Mouse (Mus musculus): ENCODE data around the gene Pxylp1. TPM values are rescaled to one million over a fixed set of nuclear protein-coding genes. Genes with fewer than 3 reads are reported as not detected.
"Not testable (repeated sequence)": the region's sequence is repeated elsewhere in the genome, so short reads cannot be mapped to it uniquely, and the experiment has no call there.

The Pxylp1 gene
- 6.2 and 7.8 TPM in 2 replicates for total RNA-seq (2012; rRNA removed)
- total RNA-seq (2014; rRNA removed), result 8.3 TPM in 2 replicates
- 10.1 and 12.0 TPM in 2 replicates for polyA plus RNA-seq (2012; ENCODE audit: insufficient read length, low read depth)

- no peak within 1 kb of the TSS for H3K4me2 ChIP-seq (ENCODE audit: insufficient read depth, low read depth, poor library complexity, severe bottlenecking)
- dilution Hi-C loops (cut with MboI; ENCODE audit: extremely low pct_ligation_motif_present, extremely low pct_unique_long_range_greater_than_20kb, low sequenced_read_pairs) (no loop called here), in situ Hi-C loops (cut with MboI; ENCODE audit: low pct_ligation_motif_present, low pct_unique_long_range_greater_than_20kb, low sequenced_read_pairs) (no loop called here)
- TF ChIP-seq CTCF (conservative IDR thresholded peaks at IDR 0.05 in 1 of 2, IDR thresholded peaks at IDR 0.05 in 1 of 2; ENCODE audit: low read depth in 2 of 2, low read length in 2 of 2) (no peak), TCF12 (IDR thresholded peaks at IDR 0.05; ENCODE audit: low read depth, low read length) (no peak), MAZ (IDR thresholded peaks at IDR 0.05; ENCODE audit: low read depth, low read length) (no peak), GABPA (IDR thresholded peaks at IDR 0.05; ENCODE audit: insufficient replicate concordance, low read depth, low read length) (no peak), USF1 (IDR thresholded peaks at IDR 0.05; ENCODE audit: low read depth, low read length) (no peak), MEF2A (IDR thresholded peaks at IDR 0.05; ENCODE audit: borderline replicate concordance, low read depth, low read length) (no peak), HCFC1 (IDR thresholded peaks at IDR 0.05; ENCODE audit: low read depth, low read length) (no peak), ZKSCAN1 (IDR thresholded peaks at IDR 0.05; ENCODE audit: borderline replicate concordance, low read depth, low read length) (no peak), RCOR1 (conservative IDR thresholded peaks at IDR 0.05; ENCODE audit: low read depth, low read length) (no peak), NRF1 (IDR thresholded peaks at IDR 0.05; ENCODE audit: low read depth, low read length) (no peak), USF2 (conservative IDR thresholded peaks at IDR 0.05; ENCODE audit: low read depth, low read length) (no peak), ZNF384 (IDR thresholded peaks at IDR 0.05; ENCODE audit: low read depth, low read length) (no peak), ETS1 (conservative IDR thresholded peaks at IDR 0.05; ENCODE audit: low read depth, low read length) (no peak)
- no peaks in the 10 kb centered on the region for H3K36me3 ChIP-seq (replicated peaks in 1 of 2; ENCODE audit: control insufficient read depth in 1 of 2, insufficient read depth in 1 of 2, low read length in 1 of 2)
- H3K9ac ChIP-seq (ENCODE audit: insufficient read depth, low read depth), result no peak within 1 kb of the TSS
- no peak within 1 kb of the TSS for H3K4me3 ChIP-seq (replicated peaks in 1 of 3; ENCODE audit: low read depth in 2 of 3, low read length in 2 of 3, poor library complexity in 1 of 3)
- H3K4me1 ChIP-seq (ENCODE audit: control insufficient read depth in 1 of 2, insufficient read depth in 2 of 2), result peaks cover 0 to 23% of the 10 kb centered on the region in 2 experiments; a peak in 2 of 4 replicates
- H3K79me2 ChIP-seq (replicated peaks; ENCODE audit: control insufficient read depth, extremely low read depth, insufficient read depth, poor library complexity, severe bottlenecking), result no peaks in the 10 kb centered on the region
- peaks cover 10% of the 10 kb centered on the region for H3K27me3 ChIP-seq (replicated peaks)
- H3K27ac ChIP-seq (ENCODE audit: insufficient read depth, low read depth), result no peak within 1 kb of the TSS
- no peak for DNase-seq (ENCODE audit: extremely low read depth)
- peaks cover 10% of the 10 kb centered on the region for H3K9me3 ChIP-seq (replicated peaks; ENCODE audit: low read length)
These were observed at the start of gene Pxylp1 for GRCm38 (mm10) chr9:96892546-96892945. Pxylp1 (minus strand) TSS chr9:96892669.

- no peak overlapping the region for H3K4me2 ChIP-seq (ENCODE audit: insufficient read depth, low read depth, poor library complexity, severe bottlenecking)
- no peaks in the 10 kb centered on the region for H3K36me3 ChIP-seq (replicated peaks in 1 of 2; ENCODE audit: control insufficient read depth in 1 of 2, insufficient read depth in 1 of 2, low read length in 1 of 2)
- peaks cover 19% of the 10 kb centered on the region for H3K27me3 ChIP-seq (replicated peaks)
- dilution Hi-C loops (cut with MboI; ENCODE audit: extremely low pct_ligation_motif_present, extremely low pct_unique_long_range_greater_than_20kb, low sequenced_read_pairs), result no loop called here
- DNase-seq (ENCODE audit: extremely low read depth), result no peak
- no peak overlapping the region for H3K9ac ChIP-seq (ENCODE audit: insufficient read depth, low read depth)
- in situ Hi-C loops (cut with MboI; ENCODE audit: low pct_ligation_motif_present, low pct_unique_long_range_greater_than_20kb, low sequenced_read_pairs), result no loop called here
- no peak for TF ChIP-seq PAX5 (IDR thresholded peaks at IDR 0.05; ENCODE audit: low read length)
- no peak for TF ChIP-seq NRF1 (IDR thresholded peaks at IDR 0.05; ENCODE audit: low read depth, low read length)
- TF ChIP-seq ZC3H11A (IDR thresholded peaks at IDR 0.05; ENCODE audit: low read depth, low read length), result no peak
- TF ChIP-seq MAZ (IDR thresholded peaks at IDR 0.05; ENCODE audit: low read depth, low read length), result no peak
- no peak for TF ChIP-seq CHD1 (IDR thresholded peaks at IDR 0.05; ENCODE audit: low read depth, low read length)
- no peak for TF ChIP-seq GABPA (IDR thresholded peaks at IDR 0.05; ENCODE audit: insufficient replicate concordance, low read depth, low read length)
- peaks cover 5% of the 10 kb centered on the region for H3K9me3 ChIP-seq (replicated peaks; ENCODE audit: low read length)
- no peak overlapping the region for H3K4me3 ChIP-seq (replicated peaks in 1 of 3; ENCODE audit: low read depth in 2 of 3, low read length in 2 of 3, poor library complexity in 1 of 3)
- H3K27ac ChIP-seq (ENCODE audit: insufficient read depth, low read depth), result no peak overlapping the region
- no peaks in the 10 kb centered on the region for H3K79me2 ChIP-seq (replicated peaks; ENCODE audit: control insufficient read depth, extremely low read depth, insufficient read depth, poor library complexity, severe bottlenecking)
- H3K4me1 ChIP-seq (ENCODE audit: control insufficient read depth in 1 of 2, insufficient read depth in 2 of 2), result no peaks in the 10 kb centered on the region
These were observed 46.4 kb upstream of the Pxylp1 start for GRCm38 (mm10) chr9:96938887-96939286.

DNA sequence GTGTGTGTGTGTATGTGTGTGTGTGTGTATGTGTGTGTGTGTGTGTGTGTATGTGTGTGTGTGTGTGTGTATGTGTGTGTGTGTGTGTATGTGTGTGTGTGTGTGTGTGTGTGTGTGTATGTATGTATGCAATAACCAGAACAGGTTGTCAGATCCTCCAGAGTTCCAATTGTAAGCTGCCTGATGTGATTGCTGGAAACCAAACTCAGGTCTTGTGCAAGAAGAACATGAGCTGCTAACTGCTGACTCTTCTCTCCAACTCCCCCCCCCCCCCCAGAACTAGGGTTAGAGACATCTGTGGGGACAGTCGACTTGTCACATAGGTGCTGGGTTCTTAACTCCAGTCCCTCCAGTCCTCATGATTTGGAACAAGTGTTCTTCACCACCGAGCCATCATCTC lies 44.0 kb upstream of the Pxylp1 start:
- H3K79me2 ChIP-seq (replicated peaks; ENCODE audit: control insufficient read depth, extremely low read depth, insufficient read depth, poor library complexity, severe bottlenecking); DNase-seq (ENCODE audit: extremely low read depth); H3K9me3 ChIP-seq (replicated peaks; ENCODE audit: low read length): not testable (repeated sequence)

More for the DNA sequence above, 44.0 kb upstream of the Pxylp1 start:
- H3K27me3 ChIP-seq (replicated peaks); dilution Hi-C loops (cut with MboI; ENCODE audit: extremely low pct_ligation_motif_present, extremely low pct_unique_long_range_greater_than_20kb, low sequenced_read_pairs); H3K27ac ChIP-seq (ENCODE audit: insufficient read depth, low read depth); H3K4me2 ChIP-seq (ENCODE audit: insufficient read depth, low read depth, poor library complexity, severe bottlenecking); in situ Hi-C loops (cut with MboI; ENCODE audit: low pct_ligation_motif_present, low pct_unique_long_range_greater_than_20kb, low sequenced_read_pairs); H3K4me1 ChIP-seq (ENCODE audit: control insufficient read depth in 1 of 2, insufficient read depth in 2 of 2); H3K9ac ChIP-seq (ENCODE audit: insufficient read depth, low read depth); H3K36me3 ChIP-seq (replicated peaks in 1 of 2; ENCODE audit: control insufficient read depth in 1 of 2, insufficient read depth in 1 of 2, low read length in 1 of 2); H3K4me3 ChIP-seq (replicated peaks in 1 of 3; ENCODE audit: low read depth in 2 of 3, low read length in 2 of 3, poor library complexity in 1 of 3): not testable (repeated sequence)
